Mouse (Mus musculus) cerebellum, adult 9-10 months (tissue): ENCODE data around the gene Gnb1l.
"Not testable (repeated sequence)": the region's sequence is repeated elsewhere in the genome, so short reads cannot be mapped to it uniquely, and the experiment has no call there.

Experiments used
- DNase-seq: peaks from one replicate; pipeline ENCODE4 v3.0.0; 2022

Gene Gnb1l

DNA sequence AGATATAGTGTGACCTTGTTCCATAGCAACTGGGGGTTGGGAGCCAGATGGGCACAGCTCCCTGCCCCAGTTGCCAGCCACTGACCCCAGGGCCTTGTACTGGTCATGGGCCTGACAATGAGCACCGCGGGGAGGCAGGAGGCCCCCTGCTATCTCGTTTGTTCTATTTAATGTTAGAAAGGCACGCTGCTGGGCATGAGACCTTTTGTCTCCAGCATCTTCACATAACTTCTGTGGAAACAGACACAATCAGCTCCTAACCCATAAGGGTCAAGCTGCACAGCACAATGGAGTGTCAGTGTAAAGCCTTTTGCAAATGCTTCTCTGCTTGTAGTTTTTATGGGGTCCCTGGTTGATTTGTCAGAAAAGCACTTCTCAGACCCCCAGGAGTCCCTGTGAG, 14.1 kb upstream of the Gnb1l start:
- DNase-seq = no peak

DNA sequence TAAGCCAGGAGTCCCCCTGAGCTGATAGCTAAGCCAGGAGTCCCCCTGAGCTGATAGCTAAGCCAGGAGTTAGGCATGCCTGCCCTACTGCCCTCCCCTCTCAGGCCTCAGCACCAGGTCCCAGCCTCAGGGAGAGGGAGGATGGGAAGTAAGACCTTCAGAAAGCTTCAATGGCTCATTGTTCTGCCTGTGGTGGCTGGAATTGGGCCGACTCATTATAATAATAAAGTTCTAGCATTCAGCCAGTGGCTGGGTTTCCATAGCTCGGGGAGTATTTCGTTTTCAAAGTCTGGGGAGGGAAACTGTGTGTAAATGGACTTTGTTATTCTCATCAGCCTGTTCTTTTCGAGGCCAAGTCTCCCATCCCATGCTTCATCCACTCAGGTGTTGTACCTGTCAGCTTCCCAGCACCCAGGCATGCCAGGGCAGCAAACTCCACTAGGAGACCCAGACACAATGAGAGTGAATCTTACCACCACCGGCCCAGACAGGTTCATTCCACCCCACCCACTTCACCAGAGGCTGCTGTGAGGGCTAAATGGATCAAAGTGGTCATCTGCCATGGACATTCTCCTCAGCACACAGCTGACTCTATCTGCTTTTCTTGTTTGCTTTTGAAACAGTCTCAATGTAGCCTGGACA, 13.6 kb upstream of the Gnb1l start:
- no peak for DNase-seq

DNA sequence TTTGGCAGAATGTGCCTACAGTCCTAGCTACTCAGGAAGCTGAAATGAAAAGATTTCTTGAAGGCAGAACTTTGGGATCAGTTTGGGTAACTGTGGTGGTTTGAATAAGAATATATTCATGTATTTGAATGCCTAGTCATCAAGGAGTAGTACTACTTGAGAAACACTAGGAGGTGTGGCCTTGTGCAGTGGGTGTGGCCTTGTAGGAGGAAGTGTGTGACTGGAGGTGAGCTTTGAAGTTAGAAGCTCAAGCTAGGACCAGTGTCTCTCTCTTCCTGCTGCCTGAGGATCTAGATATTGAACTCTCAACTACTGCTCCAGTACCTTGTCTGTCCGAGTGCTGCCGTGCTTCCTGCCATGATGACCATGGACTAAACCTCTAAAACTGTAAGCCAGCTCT, 12.4 kb upstream of the Gnb1l start:
- DNase-seq = no peak

DNA sequence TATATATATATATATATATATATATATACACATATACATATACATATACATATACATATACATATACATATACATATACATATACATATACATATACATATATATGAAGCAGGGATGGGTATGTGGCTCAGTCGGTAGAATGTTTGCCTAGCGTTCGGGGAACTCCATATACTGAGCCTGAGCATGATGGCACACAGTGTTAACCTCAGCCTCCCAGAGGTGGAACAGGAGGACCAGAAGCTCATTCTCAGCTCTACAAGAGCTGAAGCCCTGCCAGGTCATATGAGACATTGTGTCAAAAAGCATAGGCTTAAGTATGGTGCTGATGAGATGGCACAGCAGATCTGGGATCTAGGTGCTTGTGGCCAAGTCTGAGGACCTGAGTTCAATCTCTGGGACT, 8.2 kb upstream of the Gnb1l start:
- no peak for DNase-seq

DNA sequence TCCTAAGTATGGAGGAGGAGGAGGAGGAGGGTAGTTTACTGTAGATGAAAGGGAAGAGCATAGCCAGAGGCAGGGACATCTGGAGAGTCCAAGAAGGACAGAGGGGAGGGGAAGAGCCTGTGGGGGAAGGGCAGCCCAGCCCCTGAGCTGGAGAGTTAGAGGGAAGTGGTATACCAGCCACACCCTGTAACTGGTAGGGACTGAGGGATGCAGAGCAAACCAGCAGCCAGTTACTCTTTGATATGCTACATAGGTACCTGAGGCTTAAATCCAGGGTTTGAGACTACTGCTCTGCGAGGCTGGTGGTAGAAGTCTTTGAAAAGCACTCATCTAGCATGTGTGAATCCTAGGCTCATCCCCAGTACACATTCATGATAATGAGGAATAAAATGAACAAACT, 7.6 kb upstream of the Gnb1l start:
- no peak for DNase-seq

DNA sequence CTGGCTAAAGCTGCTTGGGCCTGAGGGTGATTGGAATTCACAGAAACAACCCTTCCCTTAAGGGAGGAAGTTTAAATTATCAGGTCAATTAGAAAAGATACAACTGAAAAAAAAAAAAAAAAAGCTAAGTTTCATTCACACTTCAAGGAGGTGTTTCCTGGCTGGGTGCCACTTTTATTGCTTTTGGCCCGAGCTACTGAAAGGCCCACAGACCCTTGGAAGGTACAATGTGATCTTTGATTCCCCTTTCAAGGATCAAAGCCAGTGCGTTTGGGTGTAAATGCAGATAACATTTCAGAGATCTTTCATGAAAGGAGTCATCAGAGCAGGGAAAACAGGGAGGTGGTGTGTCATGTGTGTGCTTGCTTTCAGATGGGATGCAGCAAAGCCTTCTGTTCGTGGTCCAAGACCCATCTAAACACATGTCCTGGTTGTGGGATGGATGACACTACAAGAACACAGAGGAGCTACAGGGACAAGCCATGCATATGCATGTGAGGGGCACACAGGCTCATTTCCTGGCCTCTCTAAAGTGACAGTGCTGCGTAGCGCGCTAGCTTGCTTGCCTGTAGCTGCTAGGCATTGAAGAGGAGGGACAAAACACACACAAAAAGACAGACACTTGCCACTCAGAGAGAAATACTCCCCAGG, 523 bp upstream of the Gnb1l start:
- peak; percentile 63 for DNase-seq

DNA sequence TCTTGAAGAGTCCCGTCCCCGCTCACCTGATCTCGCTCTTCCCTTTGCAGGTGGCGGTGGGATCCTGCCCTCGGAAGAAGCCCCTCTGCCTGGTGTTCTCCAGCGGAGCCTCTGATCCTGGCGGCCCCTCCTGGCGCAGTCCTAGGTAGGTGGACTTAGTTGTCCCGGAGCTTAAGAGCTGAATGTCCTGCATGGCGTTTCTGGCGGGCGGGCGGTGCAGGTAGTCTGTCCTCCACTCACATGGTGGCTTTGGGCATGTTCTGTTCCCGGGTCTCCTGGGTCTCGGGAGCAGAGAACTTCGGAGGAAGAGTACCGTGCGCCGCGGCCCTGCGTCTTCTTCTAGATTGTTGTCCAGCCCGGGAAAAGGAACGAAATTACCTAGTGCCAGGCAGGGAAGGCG, 483 bp downstream of the Gnb1l start:
- DNase-seq = peak; percentile 46

DNA sequence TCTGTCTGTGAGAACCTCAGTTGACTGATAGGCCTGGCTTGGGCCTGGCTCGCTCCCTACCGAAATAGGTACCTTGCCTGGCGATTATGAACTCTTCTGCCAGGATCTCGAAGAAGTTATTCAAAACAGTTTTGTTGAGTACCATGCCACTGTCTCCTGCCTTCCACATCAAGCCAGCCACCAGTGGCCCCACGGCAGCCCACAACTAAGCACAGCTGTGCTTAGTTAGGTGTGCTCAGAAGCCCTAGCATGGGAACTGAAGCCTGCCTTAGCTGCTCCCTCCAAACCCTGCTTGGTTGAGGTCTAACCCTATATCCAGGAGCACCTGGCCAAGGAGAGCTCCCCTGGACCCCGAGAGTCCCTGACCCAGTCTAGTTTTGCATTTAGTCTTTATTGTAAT, 3.0 kb downstream of the Gnb1l start:
- no peak for DNase-seq

DNA sequence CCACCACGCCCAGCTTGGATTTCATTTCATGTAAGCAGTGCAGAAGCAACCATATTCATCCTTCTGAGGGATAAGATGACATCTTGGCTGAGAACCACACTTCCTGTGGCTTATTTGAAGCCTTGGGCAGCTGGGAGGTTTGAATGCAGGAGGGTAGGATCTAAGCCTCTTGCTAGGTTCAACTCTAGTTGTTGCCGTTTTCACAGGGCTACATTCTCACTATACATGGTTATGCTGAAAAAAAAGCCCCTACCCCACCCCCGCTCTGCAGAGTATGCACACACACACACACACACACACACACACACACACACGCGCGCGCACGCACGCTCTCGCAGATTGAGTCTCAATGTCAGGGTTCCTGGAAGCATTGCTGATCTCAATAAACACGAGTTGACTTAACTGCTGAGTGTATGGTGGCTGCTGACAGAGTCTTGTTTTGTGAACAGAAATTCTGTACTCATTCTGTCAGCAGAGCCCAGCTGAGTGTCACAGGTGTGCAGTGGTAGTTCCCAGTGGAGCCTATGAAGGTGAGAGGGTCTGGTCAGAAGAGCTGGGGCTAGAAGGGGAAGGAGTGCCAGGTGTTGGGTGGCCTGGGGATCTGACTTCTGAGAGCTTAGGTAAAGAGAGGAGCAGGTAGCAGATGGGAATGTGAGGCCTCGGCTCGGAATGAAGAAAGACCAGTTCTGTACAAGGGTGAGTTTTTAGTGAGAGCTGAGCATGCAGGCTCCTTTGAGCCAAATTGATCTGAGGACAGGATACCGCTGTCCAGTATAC, 5.2 kb downstream of the Gnb1l start:
- DNase-seq = no peak

DNA sequence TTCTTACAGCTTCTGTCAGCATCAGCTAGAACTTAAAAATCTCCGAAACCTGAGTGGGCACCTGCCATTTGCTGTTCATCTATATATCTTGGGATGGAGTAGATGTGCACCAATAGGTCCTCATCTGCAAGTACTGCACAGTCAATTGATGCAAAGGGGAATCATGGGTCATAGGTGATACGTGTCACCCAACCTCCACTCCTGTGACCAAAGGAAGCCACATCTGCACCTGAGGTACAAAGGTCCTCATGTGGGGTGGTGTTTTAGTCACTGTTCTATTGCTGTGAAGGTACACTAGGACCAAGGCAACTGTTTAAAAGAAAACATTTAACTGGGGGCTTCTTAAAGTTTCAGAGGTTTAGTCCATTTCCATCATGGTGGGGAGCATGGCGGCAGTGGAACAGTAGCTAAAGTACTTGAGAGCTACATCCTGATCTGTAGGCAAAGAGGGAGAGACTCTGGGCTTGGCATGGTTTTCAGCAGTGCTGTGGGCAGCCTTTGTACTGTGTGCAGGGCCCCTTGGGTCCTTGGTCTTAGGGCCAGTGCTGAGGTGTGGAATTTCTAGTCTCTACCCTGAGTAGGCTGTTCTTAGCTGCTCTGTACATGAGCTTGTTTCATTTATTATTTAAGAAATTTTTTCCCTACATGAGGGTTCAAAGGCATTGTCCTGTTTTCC, 8.1 kb downstream of the Gnb1l start:
- no peak for DNase-seq

DNA sequence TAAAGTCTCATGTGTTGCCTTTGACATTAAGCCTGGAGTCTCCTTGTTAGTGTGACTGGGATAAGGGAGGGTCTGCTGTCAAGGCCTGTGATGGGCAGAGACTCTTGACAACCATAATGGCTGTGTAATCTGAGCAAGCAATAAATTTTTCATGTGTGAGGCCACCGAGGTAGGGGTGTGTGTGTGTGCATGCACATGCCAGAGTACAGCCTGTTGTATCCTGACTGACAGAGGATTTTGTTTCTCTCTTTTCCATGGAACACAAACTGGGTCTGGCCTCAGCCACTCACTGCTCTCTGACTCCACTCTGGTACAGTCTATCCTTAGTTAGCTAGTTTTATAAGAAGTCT, 8.7 kb downstream of the Gnb1l start:
- no peak for DNase-seq

DNA sequence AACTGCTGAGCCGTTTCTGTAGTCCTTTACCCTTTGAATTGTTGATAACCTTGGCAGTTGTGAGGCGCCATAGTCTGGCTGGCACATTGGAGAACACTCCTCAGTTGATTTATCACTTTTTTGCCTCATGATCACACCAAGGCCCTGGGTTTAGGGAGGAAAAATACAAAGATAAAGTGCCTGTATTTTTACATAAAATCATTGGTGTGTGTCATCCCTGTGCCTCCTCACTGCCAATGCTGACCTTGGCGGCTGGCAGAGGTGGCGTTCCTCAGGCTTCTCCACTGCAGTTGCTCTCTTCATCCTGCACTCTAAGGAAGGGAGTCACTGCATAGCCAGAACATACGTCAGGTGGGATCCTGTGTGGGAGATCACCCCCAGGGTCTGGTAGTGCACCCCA, 13.2 kb downstream of the Gnb1l start:
- no peak for DNase-seq

DNA sequence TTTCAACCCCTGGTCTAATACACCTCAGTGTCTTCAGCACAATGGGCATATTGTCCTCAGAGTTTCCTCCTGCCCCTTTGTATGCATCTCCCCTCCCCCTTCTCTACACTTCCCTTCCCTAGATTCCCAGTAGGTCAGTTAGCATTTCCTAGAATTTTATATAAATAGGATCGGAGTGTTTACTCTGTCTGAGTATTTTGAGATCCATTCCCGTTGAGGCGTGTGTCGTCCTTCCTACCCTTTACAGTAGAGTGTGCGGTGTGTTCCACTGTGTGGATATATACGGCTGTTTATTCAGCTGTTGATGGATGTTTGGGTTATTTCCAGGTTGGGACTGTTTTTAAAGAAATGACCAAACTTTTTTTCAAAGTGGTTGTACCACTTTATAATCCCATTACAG, 15.0 kb downstream of the Gnb1l start:
- no peak for DNase-seq

DNA sequence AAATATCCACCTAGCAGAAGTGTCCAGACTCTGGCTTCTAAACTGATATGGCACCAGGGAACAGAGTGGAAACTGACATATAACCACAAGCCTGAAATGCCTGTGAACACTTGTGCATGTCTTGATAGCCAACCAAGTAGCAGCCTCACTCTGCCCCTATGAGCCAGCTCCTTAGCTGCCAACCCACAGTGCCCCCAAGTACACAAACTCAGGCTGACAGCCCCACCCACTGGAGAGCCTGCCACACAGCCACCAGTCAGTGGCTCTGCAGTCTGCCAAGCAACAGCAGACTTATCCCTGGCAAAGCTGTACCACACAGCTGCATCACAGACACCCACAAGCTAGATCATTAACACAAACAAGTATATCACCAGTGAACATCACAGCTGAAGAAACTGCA, 19.6 kb downstream of the Gnb1l start:
- no peak for DNase-seq

DNA sequence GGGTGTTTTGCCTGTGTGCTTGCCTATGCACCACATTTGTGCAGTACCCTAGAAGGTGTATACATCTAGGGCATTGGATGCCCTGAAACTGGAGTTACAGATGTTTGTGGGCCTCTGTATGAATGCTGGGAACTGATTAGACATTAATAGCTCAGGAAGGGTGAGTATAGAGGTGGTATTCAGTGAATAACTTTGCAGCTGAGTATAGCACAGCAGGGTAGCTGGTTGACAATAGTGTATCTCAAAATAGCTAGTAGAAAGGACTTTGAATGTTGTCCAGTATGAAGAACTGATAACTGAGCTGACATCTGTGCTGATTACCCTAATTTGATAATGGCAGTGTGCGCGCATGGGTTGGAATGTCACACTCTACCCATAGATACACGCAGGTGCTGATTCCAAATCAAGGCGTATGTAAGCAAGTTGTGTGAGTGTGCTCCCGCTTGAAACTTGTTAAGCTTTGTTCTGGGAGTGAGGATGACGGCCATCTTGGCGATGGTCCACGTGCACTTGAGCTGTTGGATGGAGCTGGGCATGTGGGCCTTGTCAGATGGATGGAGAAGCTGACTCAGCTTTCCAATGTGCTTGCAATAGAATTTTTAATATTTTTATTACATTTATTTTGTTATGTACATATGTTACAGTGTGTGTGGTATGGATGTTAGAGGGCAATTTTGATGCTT, 25.2 kb downstream of the Gnb1l start:
- no peak for DNase-seq

DNA sequence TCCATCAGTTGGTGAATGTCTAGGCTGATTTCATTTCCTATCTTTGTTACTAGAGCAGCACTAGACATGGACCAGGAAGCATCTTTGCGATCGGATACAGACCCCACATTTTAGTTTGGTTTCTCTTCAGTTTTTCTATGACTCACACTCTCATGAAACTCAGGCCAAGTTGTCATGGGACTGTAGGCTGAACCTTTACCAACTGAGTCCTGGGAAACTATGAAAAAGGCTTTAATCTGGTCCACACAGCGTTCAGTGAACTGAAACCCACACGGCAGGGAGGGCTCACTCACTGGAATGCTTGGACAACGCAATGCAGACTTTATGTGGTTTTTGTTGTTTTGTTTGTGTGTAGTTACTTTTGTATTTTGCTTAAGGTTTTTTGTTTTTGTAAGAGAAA, 30.1 kb downstream of the Gnb1l start:
- no peak for DNase-seq

DNA sequence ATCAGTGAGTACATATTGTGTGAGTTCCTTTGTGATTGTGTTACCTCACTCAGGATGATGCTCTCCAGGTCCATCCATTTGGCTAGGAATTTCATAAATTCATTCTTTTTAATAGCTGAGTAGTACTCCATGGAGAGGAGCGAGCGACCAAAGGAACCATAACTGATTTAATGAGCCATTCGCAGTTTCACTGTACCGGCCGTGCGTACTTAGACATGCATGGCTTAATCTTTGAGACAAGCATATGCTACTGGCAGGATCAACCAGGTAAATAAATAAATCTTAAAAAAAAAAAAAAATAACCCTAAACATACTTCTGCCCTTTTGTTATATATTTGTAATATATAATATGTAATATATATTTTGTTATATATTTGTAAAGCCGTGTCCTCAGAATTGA, 34.5 kb downstream of the Gnb1l start:
- not testable (repeated sequence) for DNase-seq

DNA sequence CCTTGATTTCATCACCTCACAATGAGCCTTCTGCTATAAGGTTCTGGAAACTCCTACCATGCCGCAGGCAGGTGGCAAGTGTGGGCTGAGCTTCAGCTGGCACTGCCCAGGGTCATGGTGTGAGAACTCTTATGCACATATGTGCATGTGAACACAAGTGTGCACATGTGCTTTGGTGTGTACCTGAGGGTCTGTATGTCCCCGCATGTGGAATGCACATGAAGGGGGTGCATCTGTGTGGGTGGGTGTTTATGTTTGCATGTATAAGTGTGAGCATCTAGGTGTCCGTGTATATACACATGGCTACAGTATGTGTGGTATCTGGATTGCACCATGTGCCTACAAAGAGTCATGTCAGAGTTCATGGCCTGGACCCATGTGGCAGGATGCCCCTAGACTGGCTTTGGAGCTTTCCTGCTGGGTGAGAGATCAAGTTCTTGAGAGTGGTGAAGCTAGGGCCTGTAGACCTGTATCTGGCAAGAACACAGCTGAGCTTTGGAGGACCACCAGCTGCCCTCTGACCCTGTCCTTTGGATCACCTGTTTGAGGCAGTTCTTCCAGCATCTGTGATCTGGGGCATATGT, 39.0 kb downstream of the Gnb1l start:
- no peak for DNase-seq

DNA sequence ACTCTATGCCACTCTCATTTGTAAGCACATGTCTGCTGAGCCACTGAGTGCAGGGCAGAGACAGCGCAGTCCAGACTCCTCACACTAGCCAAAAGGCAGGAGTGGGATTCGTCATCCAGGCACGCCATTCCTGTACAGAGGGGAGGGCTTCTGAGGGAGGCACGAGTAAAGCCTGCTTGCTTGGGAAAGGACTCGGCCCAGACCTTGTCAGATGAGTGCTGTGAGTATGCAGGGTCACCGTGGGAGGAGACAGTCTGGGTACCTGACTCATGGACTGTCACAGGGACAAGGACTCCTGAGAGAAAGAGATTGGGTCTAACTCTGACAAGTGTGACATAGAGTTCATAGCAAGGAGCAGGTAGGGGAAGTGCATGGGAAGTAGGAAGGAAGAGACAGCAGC, 40.8 kb downstream of the Gnb1l start:
- no peak for DNase-seq

DNA sequence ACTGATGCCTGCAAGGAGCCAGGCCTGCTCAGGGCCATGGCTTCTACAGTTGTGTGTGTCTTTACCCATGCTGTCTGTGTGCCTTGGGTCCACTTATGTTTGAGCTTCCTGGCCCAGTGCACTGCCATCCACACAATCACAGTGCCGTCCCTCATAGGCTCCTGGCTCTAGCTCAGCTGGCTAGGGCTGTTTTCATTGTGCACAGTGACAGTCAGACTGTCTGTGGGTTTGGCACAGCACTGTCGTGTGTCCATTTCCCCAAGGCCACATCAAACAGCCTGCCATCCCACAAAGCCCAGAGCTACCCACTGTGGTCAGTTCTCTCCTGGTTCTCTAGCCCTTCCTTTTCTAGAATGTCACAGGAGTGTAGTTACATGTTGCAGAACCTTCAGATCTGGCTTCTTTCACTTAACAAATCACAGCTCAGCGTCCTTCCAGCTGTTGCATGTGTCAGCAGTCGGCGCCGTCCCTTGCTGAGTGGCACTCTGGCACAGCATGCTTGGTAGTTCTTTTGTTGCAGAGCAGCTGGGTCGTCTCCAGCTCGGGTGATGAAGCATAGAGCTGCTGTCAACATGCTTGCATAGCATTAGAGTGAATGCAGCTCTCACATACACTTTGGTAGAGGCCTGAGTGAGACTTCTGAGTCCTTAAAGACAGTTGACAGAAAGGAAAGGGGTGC, 44.8 kb downstream of the Gnb1l start:
- DNase-seq = no peak

DNA sequence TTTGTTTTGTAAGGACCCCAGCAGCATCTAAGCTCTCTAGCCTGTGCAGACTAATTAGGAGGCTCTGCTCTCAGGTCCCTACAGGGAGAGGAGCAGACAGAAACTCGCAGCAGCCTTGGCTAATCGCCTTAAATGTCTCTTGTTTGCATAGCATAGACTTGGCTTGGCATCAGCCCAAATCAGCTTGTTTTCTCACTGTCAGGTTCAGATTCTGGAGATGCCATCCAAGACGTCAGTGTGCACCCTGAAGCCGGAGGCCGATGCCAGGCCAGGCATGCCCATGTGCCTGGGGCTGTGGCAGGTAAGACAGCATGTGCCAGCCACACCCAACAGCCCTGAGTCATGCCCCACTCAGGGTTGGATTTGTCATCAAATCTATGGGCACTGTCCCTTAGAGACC, 49.4 kb downstream of the Gnb1l start:
- DNase-seq = no peak

DNA sequence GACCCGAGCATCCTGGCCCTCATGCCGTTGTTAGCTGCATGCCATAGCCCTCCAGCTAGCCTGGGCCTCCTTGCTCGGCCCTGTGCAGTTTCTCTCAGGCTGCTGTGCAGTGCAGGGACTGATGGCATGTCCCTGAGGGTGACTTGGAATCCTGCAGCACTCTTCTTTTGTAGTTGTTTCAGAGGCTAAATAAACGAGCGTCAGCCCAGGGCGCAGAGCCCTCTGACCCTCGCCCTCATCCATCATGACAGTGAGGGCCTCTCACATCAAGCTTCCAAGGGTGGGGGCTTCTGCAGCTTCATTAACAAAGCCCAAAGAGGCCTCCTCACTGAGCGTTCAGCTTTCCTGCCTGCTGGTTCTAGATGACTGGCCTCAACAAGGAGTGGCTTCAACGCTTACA, 53.1 kb downstream of the Gnb1l start:
- DNase-seq = no peak
